Mouse (Mus musculus): ENCODE data around the gene Gm12394. TPM values are rescaled to one million over a fixed set of nuclear protein-coding genes. Genes with fewer than 3 reads are reported as not detected.
"Not testable (repeated sequence)": the region's sequence is repeated elsewhere in the genome, so short reads cannot be mapped to it uniquely, and the experiment has no call there.

The Gm12394 gene
- polyA plus RNA-seq, 1 experiment from 2014 or later: not detected

- H3K9me3 ChIP-seq; H3K27ac ChIP-seq; DNase-seq (ENCODE audit: low spot score); H3K27me3 ChIP-seq (ENCODE audit: insufficient read depth, poor library complexity, severe bottlenecking); H3K4me3 ChIP-seq; H3K4me1 ChIP-seq (replicated peaks); H3K36me3 ChIP-seq: not testable (repeated sequence)
- WGBS: no CpG with 5 or more reads among the region's 5 CpGs
Measured at GRCm38 (mm10) chr4:42773893-42774292, 82.7 kb downstream of the Gm12394 start, which contains the start of gene Ccl21a. Gene Ccl21a (minus strand): TSS chr4:42773993.

DNA sequence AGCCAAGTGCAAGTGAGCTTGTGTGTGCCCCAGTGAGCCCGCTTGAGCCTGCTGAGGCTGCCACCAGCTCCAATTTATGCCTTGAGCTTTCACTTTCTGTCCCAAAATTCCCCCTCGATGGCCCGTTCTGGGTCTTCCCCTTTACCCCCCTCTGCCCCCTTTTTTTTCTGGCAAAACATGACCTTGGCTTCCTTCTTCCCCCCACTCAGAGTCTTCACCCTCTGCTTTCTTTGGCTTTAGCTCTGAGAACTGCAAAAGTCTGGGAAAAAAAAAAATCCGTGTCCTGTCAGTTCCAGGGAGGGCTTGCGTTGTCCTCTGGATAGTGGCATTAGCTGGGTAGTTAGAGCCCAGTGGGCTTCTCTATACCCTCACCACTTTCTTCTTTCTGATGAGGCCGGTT is 100.1 kb downstream of the Gm12394 start, which contains the start of gene Ccl19:
TSS of gene Ccl19 (minus strand) at position 101 of the 400 bp plus-strand sequence.
- not testable (repeated sequence) for H3K4me1 ChIP-seq (replicated peaks); H3K27me3 ChIP-seq (ENCODE audit: insufficient read depth, poor library complexity, severe bottlenecking); H3K27ac ChIP-seq; DNase-seq (ENCODE audit: low spot score); H3K36me3 ChIP-seq; H3K9me3 ChIP-seq; H3K4me3 ChIP-seq
- WGBS: no CpG with 5 or more reads among the region's 6 CpGs

DNA sequence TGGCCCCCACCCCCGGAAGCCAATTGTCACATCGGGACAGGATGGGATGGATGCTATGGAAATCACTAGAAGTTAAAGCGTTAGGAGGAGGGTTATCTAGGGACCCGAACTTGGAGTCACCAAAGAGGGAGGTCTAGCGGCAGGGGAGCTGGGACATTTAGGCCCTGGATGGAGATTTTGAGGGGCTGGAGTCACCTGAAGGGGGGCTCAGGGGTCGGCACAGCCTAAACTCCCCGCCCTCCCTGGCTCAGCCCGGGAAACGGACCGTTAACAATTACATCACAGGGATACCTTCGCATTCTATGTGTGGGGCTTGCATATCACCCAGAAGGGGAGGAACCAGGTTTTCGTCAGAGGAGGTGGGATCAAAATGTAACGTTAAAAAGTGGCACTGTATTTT is 121.3 kb downstream of the Gm12394 start, which contains the start of gene 4930578G10Rik:
TSS of gene 4930578G10Rik (plus strand) at position 301 of the 400 bp plus-strand sequence.
- not testable (repeated sequence) for H3K27ac ChIP-seq; H3K9me3 ChIP-seq; H3K36me3 ChIP-seq; H3K4me3 ChIP-seq; H3K27me3 ChIP-seq (ENCODE audit: insufficient read depth, poor library complexity, severe bottlenecking); H3K4me1 ChIP-seq (replicated peaks); DNase-seq (ENCODE audit: low spot score)
- no CpG with 5 or more reads among the region's 13 CpGs for WGBS

Other genes starting within 250 kb of the Gm12394 start
- not detected in 2 replicates for gene Gm10591, start 244.6 kb downstream of the Gm12394 start, polyA plus RNA-seq (2016; fragmentation: Nextera tagmentation; extraction: Ambion mirVana)
- not detected in 2 replicates for gene Gm2564, start 227.1 kb downstream of the Gm12394 start, polyA plus RNA-seq (2016; fragmentation: Nextera tagmentation; extraction: Ambion mirVana)
- gene Ccl27b, start 201.5 kb downstream of the Gm12394 start, polyA plus RNA-seq (2016; fragmentation: Nextera tagmentation; extraction: Ambion mirVana): not detected in 2 replicates
- gene Il11ra2, start 194.9 kb downstream of the Gm12394 start, polyA plus RNA-seq (2016; fragmentation: Nextera tagmentation; extraction: Ambion mirVana): not detected in 2 replicates
- gene 4930578G10Rik, start 121.2 kb downstream of the Gm12394 start, polyA plus RNA-seq (2016; fragmentation: Nextera tagmentation; extraction: Ambion mirVana): 0.87 and 0.99 TPM in 2 replicates
- 0.27 TPM in 1 of 2 replicates, not detected in the other for gene Ccl19, start 100.2 kb downstream of the Gm12394 start, polyA plus RNA-seq (2016; fragmentation: Nextera tagmentation; extraction: Ambion mirVana)
- gene Ccl21a, start 82.8 kb downstream of the Gm12394 start, polyA plus RNA-seq (2016; fragmentation: Nextera tagmentation; extraction: Ambion mirVana): 0.26 and 0.34 TPM in 2 replicates
- not detected in 2 replicates for gene Fam205a1, start 2.9 kb downstream of the Gm12394 start, polyA plus RNA-seq (2016; fragmentation: Nextera tagmentation; extraction: Ambion mirVana)
- 1.1 TPM in 1 of 2 replicates, not detected in the other for gene Fam205c, start 17.5 kb upstream of the Gm12394 start, polyA plus RNA-seq (2016; fragmentation: Nextera tagmentation; extraction: Ambion mirVana)
- gene Phf24, start 59.9 kb upstream of the Gm12394 start, polyA plus RNA-seq (2016; fragmentation: Nextera tagmentation; extraction: Ambion mirVana): 1.6 and 2.5 TPM in 2 replicates
- gene Dnajb5, start 93.0 kb upstream of the Gm12394 start, polyA plus RNA-seq (2016; fragmentation: Nextera tagmentation; extraction: Ambion mirVana): 14.0 and 17.6 TPM in 2 replicates
- gene 1700022I11Rik, start 112.8 kb upstream of the Gm12394 start, polyA plus RNA-seq (2016; fragmentation: Nextera tagmentation; extraction: Ambion mirVana): 0.75 and 0.95 TPM in 2 replicates
- 600 and 640 TPM in 2 replicates for gene Vcp, start 143.7 kb upstream of the Gm12394 start, polyA plus RNA-seq (2016; fragmentation: Nextera tagmentation; extraction: Ambion mirVana)
- gene Fancg, start 153.7 kb upstream of the Gm12394 start, polyA plus RNA-seq (2016; fragmentation: Nextera tagmentation; extraction: Ambion mirVana): 23.2 and 25.5 TPM in 2 replicates
- 20.3 and 23.2 TPM in 2 replicates for gene Pigo, start 169.0 kb upstream of the Gm12394 start, polyA plus RNA-seq (2016; fragmentation: Nextera tagmentation; extraction: Ambion mirVana)
- gene Stoml2, start 174.9 kb upstream of the Gm12394 start, polyA plus RNA-seq (2016; fragmentation: Nextera tagmentation; extraction: Ambion mirVana): 404 and 440 TPM in 2 replicates
- 22.6 and 34.4 TPM in 2 replicates for gene Fam214b, start 189.4 kb upstream of the Gm12394 start, polyA plus RNA-seq (2016; fragmentation: Nextera tagmentation; extraction: Ambion mirVana)
- 12.8 and 14.8 TPM in 2 replicates for gene Unc13b, start 202.2 kb upstream of the Gm12394 start, polyA plus RNA-seq (2016; fragmentation: Nextera tagmentation; extraction: Ambion mirVana)